Mouse (Mus musculus) granulocyte monocyte progenitor cell, adult 5-6 weeks (primary cell): ENCODE measurements around the gene Hnrnpk. TPM values are rescaled to one million over a fixed set of nuclear protein-coding genes. Genes with fewer than 3 reads are reported as not detected.

Source experiments
- total RNA-seq, 2 experiments: library from RNA; stranded (forward) in 1 of 2; stranded (reverse) in 1 of 2; fragments of 200-712, 200-1000 nt in 1 of 2; fragments of >200 nt in 1 of 2; fragmentation: Nextera tagmentation in 1 of 2; gene quantifications; 2 replicates each; pipeline ENCODE4 v1.2.3; 2014 to 2017

The Hnrnpk gene
- total RNA-seq, 2 experiments from 2014 or later: 806 to 2,102 TPM

Other genes with a start within 250 kb of the Hnrnpk start
- gene Idnk, start 245.7 kb downstream of the Hnrnpk start, total RNA-seq (2014; fragmentation: Nextera tagmentation): 44.7 and 45.9 TPM in 2 replicates
- gene Idnk, start 245.7 kb downstream of the Hnrnpk start, total RNA-seq (2017): 41.6 and 44.6 TPM in 2 replicates
- gene Ubqln1, start 187.7 kb downstream of the Hnrnpk start, total RNA-seq (2014; fragmentation: Nextera tagmentation): 49.9 and 50.9 TPM in 2 replicates
- 55.5 and 61.7 TPM in 2 replicates for gene Ubqln1, start 187.7 kb downstream of the Hnrnpk start, total RNA-seq (2017)
- 7.6 and 10.8 TPM in 2 replicates for gene Gkap1, start 127.6 kb downstream of the Hnrnpk start, total RNA-seq (2014; fragmentation: Nextera tagmentation)
- 16.4 and 17.8 TPM in 2 replicates for gene Gkap1, start 127.6 kb downstream of the Hnrnpk start, total RNA-seq (2017)
- not detected in 2 replicates for gene Kif27, start 44.2 kb downstream of the Hnrnpk start, total RNA-seq (2014; fragmentation: Nextera tagmentation)
- not detected in 2 replicates for gene Kif27, start 44.2 kb downstream of the Hnrnpk start, total RNA-seq (2017)
- 12.2 and 17.8 TPM in 2 replicates for gene 2210016F16Rik, start 18.1 kb downstream of the Hnrnpk start, total RNA-seq (2014; fragmentation: Nextera tagmentation)
- gene 2210016F16Rik, start 18.1 kb downstream of the Hnrnpk start, total RNA-seq (2017): 10.6 and 16.6 TPM in 2 replicates
- 34.7 and 36.1 TPM in 2 replicates for gene Rmi1, start 1.1 kb downstream of the Hnrnpk start, total RNA-seq (2014; fragmentation: Nextera tagmentation)
- gene Rmi1, start 1.1 kb downstream of the Hnrnpk start, total RNA-seq (2017): 20.0 and 22.8 TPM in 2 replicates
- gene Slc28a3, start 207.5 kb upstream of the Hnrnpk start, total RNA-seq (2014; fragmentation: Nextera tagmentation): not detected in 2 replicates
- gene Slc28a3, start 207.5 kb upstream of the Hnrnpk start, total RNA-seq (2017): not detected in 2 replicates